Mouse (Mus musculus) macrophage (primary cell): ENCODE measurements around the gene Kank2. TPM values are rescaled to one million over a fixed set of nuclear protein-coding genes. Genes with fewer than 3 reads are reported as not detected.

Source experiments
- H3K27ac ChIP-seq: fragments of 350-480 bp; formaldehyde crosslinking; 2 replicates; pipeline ENCODE4 v1.9.0; 2021
- H3K36me3 ChIP-seq: fragments of 350-480 bp; formaldehyde crosslinking; 2 replicates; pipeline ENCODE4 v1.9.0; 2021; ENCODE audit errors: inconsistent target
- H3K4me3 ChIP-seq: fragments of 350-480 bp; formaldehyde crosslinking; 2 replicates; pipeline ENCODE4 v1.9.0; 2021; ENCODE audit errors: inconsistent target
- H3K79me2 ChIP-seq: fragments of 350-480 bp; formaldehyde crosslinking; 2 replicates; pipeline ENCODE4 v1.9.0; 2021; ENCODE audit errors: inconsistent target
- WGBS: methylation state at CpG from one replicate; pipeline ENCODE4 v1.1.7; 2026; ENCODE audit warnings: inconsistent platforms; ENCODE audit not compliant: missing documents; 5-methylcytosine and 5-hydroxymethylcytosine counted together
- polyA plus RNA-seq: library from polyadenylated mRNA; stranded (reverse); fragments of 250-400 nt; gene quantifications from 3 replicates; pipeline ENCODE4 v1.2.4, GENCODE M21; 2018; ENCODE audit warnings: inconsistent platforms

Kank2 gene
- polyA plus RNA-seq, 1 experiment from 2014 or later: 5.6 TPM

- 93% methylated on average over 5 of the region's 5 CpGs for WGBS
- Histone ChIP-seq H3K27ac (no peak overlapping the region), H3K79me2 (no peaks in the 10 kb centered on the region), H3K4me3 (no peak overlapping the region), H3K36me3 (no peaks in the 10 kb centered on the region)
Observed at GRCm38 (mm10) chr9:21830461-21830850, 31.9 kb upstream of the Kank2 start.

DNA sequence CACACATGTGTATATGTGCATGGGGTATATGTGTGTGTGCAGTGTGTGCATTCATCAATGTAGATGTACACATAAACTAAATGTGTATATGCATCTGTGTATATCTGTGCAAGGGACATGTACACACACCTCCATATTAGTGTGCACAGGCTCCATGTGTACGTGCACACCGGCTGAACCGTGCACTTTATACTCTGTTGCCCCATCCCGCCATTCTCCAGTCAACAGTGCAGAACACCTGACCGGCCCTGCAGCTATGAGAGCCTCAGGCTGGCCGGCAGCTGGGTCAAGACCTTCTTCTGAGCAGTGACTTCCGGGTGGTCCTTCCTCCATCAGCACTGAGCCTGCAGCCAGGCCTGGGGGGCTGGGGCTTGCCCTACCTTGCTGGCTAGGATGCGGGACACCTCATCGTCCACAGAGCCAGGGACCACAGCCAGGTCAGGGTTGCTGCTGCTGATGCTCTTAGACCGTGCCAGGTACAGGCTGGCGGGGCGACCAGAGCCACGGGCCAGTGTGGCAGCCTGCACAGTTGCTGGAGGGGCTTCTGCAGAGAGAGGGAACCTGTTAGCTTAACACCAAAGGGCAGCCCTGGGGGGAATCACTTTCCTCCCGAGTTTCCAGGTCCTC lies 31.4 kb upstream of the Kank2 start:
- Histone ChIP-seq H3K79me2 (no peaks in the 10 kb centered on the region), H3K4me3 (no peak overlapping the region), H3K36me3 (no peaks in the 10 kb centered on the region), H3K27ac (no peak overlapping the region)
- 91% methylated on average over 12 of the region's 14 CpGs for WGBS

GRCm38 (mm10) chr9:21824366-21824765 lies 25.8 kb upstream of the Kank2 start:
- Histone ChIP-seq H3K4me3 (no peak overlapping the region), H3K27ac (no peak overlapping the region), H3K79me2 (no peaks in the 10 kb centered on the region), H3K36me3 (no peaks in the 10 kb centered on the region)
- WGBS: 95% methylated on average over 10 of the region's 10 CpGs

DNA sequence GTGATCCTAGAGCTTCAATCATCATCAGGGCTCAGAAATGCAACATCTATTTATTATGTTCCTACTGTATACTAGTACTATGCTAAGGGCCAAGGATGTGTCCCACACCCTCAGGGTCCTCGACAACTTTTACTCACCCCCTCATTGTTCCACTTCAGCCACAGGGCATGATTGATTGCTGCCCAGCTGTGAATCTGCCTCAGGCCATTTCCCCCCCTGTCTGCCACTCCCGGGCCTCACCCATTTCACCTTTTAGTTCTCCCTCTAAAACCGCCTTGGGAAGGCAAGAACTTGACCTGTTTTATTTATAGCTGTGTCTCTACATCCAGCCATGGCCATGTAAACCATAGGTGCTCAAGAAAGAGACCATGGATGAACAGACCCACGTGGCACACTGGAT lies 25.4 kb upstream of the Kank2 start:
- no peak overlapping the region for H3K4me3 ChIP-seq
- WGBS: 71% methylated on average over 4 of the region's 4 CpGs
- no peaks in the 10 kb centered on the region for H3K79me2 ChIP-seq
- H3K27ac ChIP-seq: no peak overlapping the region
- H3K36me3 ChIP-seq: no peaks in the 10 kb centered on the region

DNA sequence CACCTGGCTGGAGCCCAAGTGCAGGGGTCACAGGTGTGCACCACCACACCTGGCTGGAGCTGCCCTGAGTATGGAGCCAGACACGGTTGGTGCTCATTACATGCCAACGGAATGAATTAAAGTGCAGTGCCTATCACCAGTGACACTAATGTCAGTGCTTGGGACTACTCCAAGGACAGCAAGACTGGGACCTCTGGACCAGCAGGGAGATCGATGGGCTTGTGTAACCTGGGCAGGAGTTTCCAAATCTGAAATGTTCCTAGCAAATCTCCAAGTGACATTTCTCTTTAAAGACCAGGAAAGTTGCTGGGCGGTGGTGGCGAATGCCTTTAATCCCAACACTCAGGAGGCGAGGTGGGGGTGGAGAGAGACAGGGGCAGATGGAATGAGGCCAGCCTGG lies 24.1 kb upstream of the Kank2 start:
- 93% methylated on average over 6 of the region's 6 CpGs for WGBS
- H3K36me3 ChIP-seq: no peaks in the 10 kb centered on the region
- no peak overlapping the region for H3K27ac ChIP-seq
- H3K4me3 ChIP-seq: no peak overlapping the region
- no peaks in the 10 kb centered on the region for H3K79me2 ChIP-seq

DNA sequence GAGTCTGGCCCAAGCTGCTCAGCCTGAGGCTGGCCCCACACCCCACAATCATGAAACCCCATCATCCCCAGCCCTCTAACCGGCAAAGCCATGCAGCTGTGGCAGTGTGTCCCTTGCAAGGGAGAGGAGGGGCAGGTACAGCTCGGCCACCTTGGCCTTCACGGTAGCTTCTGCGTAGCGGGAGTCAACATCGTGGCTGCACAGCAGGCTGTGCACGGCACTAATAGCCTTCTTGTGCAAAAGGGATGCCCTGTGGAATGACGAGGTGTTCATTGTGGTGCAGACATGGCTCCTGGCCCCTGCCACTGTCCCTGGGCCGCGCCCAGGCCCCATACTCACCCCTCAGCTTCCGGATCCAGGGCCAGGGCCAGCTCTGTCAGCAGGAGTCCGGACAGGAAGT lies 21.6 kb upstream of the Kank2 start:
- Histone ChIP-seq H3K27ac (no peak overlapping the region), H3K4me3 (no peak overlapping the region)
- 92% methylated on average over 12 of the region's 12 CpGs for WGBS

GRCm38 (mm10) chr9:21819181-21819729 lies 20.7 kb upstream of the Kank2 start:
- H3K36me3 ChIP-seq: no peaks in the 10 kb centered on the region
- no peak overlapping the region for H3K27ac ChIP-seq
- no peak overlapping the region for H3K4me3 ChIP-seq
- 92% methylated on average over 2 of the region's 2 CpGs for WGBS
- H3K79me2 ChIP-seq: no peaks in the 10 kb centered on the region

More for the DNA sequence above, 21.6 kb upstream of the Kank2 start:
- no peaks in the 10 kb centered on the region for H3K79me2 ChIP-seq
- no peaks in the 10 kb centered on the region for H3K36me3 ChIP-seq

GRCm38 (mm10) chr9:21818561-21818960 lies 20.0 kb upstream of the Kank2 start:
- WGBS: 98% methylated on average over 6 of the region's 6 CpGs
- H3K36me3 ChIP-seq: no peaks in the 10 kb centered on the region

DNA sequence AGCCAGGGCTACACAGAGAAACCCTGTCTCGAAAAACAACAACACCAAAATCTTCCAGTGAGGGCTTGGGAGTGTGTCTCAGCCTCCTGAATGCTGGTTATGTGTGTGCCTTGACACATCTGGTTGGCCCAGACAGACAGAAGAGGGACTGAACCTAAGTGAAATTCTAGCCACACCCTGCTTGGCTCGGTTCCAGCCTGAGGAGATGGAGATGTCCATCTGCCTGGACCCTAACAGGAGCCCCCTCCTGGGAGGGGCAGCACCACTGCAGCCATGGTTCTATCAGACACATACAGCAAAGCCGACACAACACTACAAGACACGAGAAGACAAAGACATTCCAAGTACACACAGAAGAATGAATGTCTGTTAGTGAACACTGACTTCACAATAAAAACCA lies 19.6 kb upstream of the Kank2 start:
- Histone ChIP-seq H3K36me3 (no peaks in the 10 kb centered on the region), H3K27ac (no peak overlapping the region), H3K79me2 (no peaks in the 10 kb centered on the region), H3K4me3 (no peak overlapping the region)
- WGBS: 96% methylated on average over 4 of the region's 4 CpGs

More at GRCm38 (mm10) chr9:21818561-21818960, 20.0 kb upstream of the Kank2 start:
- no peak overlapping the region for H3K4me3 ChIP-seq
- no peak overlapping the region for H3K27ac ChIP-seq
- no peaks in the 10 kb centered on the region for H3K79me2 ChIP-seq

DNA sequence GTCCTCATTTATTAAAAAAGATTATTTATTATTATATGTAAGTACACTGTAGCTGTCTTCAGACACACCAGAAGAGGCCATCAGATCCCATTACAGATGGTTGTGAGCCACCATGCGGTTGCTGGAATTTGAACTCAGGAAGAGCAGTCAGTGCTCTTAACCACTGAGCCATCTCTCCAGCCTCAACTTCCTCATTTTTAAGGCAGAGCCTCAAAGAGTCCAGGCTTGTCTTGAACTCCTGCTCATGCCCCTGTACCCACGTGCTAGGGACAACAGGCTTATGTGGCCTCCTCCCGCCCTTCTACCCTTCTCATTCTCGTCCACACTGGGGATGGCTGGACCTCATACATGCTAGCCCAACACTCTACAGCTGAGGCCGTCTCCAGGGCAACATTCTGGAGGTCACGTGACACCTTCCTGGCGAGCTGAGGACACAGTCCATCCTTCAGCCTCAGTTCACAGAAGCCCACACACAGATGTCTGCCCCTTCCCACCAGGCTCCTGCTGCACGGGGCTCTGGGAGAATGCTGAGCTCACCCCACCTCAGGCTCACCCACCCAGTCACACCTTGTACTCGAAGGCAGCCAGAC lies 18.3 kb upstream of the Kank2 start:
- WGBS: 71% methylated on average over 9 of the region's 9 CpGs
- Histone ChIP-seq H3K27ac (no peak overlapping the region), H3K36me3 (no peaks in the 10 kb centered on the region), H3K79me2 (no peaks in the 10 kb centered on the region), H3K4me3 (no peak overlapping the region)

GRCm38 (mm10) chr9:21811170-21811569 lies 12.6 kb upstream of the Kank2 start:
- H3K79me2 ChIP-seq: no peaks in the 10 kb centered on the region
- 54% methylated on average over 5 of the region's 5 CpGs for WGBS
- H3K36me3 ChIP-seq: no peaks in the 10 kb centered on the region
- H3K27ac ChIP-seq: no peak overlapping the region
- H3K4me3 ChIP-seq: no peak overlapping the region

DNA sequence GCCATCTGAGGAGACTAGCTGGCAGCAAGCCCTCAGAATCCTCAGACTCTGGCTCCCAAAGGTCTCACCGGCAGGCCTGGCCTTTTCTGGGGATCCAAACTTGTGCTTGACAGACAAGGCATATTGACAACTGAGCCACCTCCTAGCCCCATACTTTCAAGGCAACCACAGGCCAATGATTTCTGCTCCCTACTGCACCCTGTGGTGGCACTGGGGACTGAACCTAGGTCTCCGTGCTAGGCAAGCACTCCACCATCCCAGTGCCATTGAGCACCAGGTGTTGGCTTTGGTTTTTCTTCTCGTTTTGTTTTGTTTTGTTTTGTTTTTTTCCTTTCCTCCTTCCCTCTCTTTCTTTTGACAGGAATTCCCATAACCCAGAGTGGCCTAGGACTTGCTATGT lies 10.0 kb upstream of the Kank2 start:
- Histone ChIP-seq H3K79me2 (no peaks in the 10 kb centered on the region), H3K36me3 (no peaks in the 10 kb centered on the region), H3K27ac (no peak overlapping the region), H3K4me3 (no peak overlapping the region)
- 93% methylated on average over 3 of the region's 3 CpGs for WGBS

GRCm38 (mm10) chr9:21806976-21807375 lies 8.4 kb upstream of the Kank2 start:
- Histone ChIP-seq H3K79me2 (no peaks in the 10 kb centered on the region), H3K4me3 (no peak overlapping the region), H3K36me3 (no peaks in the 10 kb centered on the region), H3K27ac (no peak overlapping the region)
- 86% methylated on average over 10 of the region's 11 CpGs for WGBS

- no peak overlapping the region for H3K27ac ChIP-seq
- H3K79me2 ChIP-seq: no peaks in the 10 kb centered on the region
- no peak overlapping the region for H3K4me3 ChIP-seq
- H3K36me3 ChIP-seq: no peaks in the 10 kb centered on the region
- 34% methylated on average over 3 of the region's 3 CpGs for WGBS
Observed at GRCm38 (mm10) chr9:21806363-21806762, 7.8 kb upstream of the Kank2 start.

GRCm38 (mm10) chr9:21803986-21804644 lies 5.6 kb upstream of the Kank2 start:
- Histone ChIP-seq H3K79me2 (no peaks in the 10 kb centered on the region), H3K36me3 (no peaks in the 10 kb centered on the region), H3K4me3 (no peak overlapping the region), H3K27ac (no peak overlapping the region)
- 39% methylated on average over 13 of the region's 13 CpGs for WGBS
